Mouse (Mus musculus): ENCODE data around the gene Arhgef3. TPM values are rescaled to one million over a fixed set of nuclear protein-coding genes. Genes with fewer than 3 reads are reported as not detected.
A peak's percentile ranks its signal among the peaks of the same experiment; 100 is the strongest.

The Arhgef3 gene
- total RNA-seq, 1 experiment from 2014 or later, result 34.2 TPM

DNA sequence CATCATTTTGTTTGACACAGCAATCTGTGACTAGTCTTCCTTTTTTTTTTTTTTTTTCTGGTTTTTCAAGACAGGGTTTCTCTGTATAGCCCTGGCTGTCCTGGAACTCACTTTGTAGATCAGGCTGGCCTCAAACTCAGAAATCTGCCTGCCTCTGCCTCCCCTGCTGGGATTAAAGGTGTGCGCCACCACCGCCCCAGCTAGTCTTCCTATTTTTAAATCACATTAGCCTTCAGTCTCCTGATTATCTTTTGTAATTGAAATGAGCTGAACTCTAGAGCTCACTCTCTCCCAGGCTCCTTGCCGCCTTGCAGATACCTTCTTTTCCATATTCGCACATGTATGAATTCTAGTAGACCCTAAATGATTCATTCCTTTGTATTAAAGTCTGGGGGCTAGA lies 234.0 kb downstream of the Arhgef3 start:
- no peak for DNase-seq

DNA sequence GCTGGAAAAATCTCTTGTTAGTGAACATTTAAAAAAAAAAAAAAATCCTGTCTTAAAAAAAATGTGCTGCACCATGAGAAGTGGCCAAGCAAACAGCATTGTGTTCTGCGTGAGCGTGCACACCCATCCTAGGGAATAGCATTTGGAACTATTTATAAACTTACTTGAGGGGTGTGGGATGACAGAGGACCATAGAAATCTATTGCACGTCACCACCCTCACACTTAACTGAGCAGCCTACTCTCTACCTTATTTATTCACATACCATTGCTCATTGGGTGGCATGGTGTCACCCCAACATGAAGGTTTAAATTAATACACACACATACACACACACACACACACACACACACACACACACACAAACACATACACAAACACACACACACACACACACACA lies 234.4 kb downstream of the Arhgef3 start:
- DNase-seq, result no peak

DNA sequence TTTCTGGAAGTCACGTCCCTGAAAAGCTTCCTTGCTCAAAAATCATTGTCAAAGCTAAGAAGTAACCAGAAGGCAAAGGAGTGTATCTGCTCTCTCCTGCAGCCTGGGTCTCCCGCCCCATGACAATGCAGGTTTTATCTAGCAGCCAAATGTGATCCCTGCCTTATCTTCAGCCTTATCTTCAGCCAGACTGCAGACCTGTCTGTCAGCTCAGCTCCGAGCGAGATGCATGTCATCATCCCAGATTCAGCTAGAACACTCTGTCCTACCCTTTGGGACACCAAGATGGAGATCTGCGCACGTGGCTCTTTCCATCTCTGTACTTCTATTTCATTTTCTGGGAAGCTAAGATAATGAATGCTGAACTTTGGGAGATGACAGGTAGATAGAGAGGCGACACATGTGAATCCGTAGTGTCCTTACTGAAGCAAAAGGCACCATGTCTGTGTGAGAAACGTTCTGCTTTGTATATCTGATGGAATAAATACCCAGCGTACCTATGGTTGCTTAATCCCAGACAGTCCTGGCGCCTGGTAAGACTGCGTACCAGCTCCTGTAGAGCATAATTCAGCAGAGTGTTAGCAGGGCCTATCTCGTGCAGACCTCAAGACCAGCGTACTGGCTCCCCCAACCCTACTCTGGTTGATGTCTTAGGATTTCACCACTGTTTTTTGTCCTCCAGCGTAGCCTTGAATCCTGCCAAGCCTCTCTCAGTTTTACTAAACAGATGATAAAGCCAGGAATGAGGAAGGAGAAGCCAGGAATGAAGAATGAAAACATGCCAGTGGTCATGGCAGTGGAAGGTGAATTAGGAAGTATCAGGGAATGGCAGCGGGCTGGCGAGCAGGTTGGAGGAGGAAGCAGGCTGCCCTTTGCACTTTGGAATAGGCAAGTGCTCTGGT lies 235.4 kb downstream of the Arhgef3 start:
- peak; percentile 35 for DNase-seq

GRCm38 (mm10) chr14:27351051-27351475 lies 236.4 kb downstream of the Arhgef3 start:
- DNase-seq, result no peak

GRCm38 (mm10) chr14:27351476-27352079 lies 236.9 kb downstream of the Arhgef3 start:
- peak; percentile 58 for DNase-seq

DNA sequence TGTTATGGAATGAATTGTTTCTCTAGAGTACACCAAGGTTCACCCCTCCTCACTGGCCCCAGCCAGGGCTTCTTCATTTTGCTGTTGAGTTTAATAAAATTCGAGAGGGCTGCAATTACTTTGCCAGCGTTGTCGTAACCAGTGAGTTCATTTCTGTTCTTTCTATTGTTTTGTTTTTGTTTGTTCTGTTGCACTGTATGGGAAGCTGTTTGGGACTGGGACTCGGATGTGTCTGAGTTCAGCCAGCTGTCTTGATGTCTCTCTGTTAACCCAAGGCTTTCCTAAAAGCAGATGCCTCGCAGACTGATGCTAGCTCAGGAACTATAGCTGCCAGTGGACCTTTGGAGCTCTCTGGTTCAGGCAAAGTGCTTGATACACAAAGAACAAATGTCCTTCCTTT lies 237.8 kb downstream of the Arhgef3 start:
- no peak for DNase-seq

GRCm38 (mm10) chr14:27355151-27355550 lies 240.5 kb downstream of the Arhgef3 start:
- DNase-seq, result no peak

DNA sequence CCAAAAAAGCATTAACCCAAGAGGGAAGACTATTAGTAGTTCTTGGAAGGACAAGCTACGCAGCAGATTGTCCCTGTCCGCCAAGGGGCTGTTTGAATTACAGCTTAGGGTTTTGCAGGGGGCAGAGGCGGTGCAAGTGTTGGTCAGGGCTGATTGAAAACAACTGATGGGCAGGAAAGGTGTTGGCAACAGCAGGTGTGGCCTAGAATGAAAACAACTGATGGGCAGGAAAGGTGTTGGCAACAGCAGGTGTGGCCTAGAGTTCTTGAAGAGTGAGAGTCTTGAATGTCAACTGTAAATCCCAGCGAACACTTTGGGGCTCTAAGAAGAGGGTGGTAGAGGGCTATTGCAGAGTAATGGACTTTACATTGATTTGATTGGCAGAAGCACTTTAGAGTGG lies 241.2 kb downstream of the Arhgef3 start:
- DNase-seq, result no peak

DNA sequence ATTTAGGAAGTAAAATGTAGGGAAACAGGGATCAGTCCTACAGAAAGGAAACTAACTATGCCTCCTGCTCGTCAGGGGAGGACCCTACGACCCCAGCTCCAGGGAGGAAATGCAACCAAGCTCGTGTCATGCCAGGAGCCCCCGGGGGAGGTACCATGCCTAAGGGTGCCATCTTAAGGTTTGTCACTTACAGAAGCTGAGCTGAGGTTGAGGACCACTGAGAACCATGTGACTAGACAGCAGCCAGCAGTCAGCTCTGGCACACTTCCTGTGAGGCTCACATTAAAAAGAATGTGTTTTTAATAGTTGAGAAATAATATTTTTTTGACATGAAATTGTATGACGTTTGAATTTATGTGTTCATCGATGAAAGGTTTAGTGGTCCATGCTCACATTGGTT lies 242.4 kb downstream of the Arhgef3 start:
- no peak for DNase-seq

- no peak for DNase-seq
Measured at GRCm38 (mm10) chr14:27358202-27358601, 243.5 kb downstream of the Arhgef3 start.

GRCm38 (mm10) chr14:27360849-27361248 lies 246.2 kb downstream of the Arhgef3 start:
- no peak for DNase-seq

GRCm38 (mm10) chr14:27361514-27361913 lies 246.8 kb downstream of the Arhgef3 start:
- DNase-seq, result no peak

GRCm38 (mm10) chr14:27364668-27365257 lies 250.1 kb downstream of the Arhgef3 start:
- DNase-seq, result no peak

DNA sequence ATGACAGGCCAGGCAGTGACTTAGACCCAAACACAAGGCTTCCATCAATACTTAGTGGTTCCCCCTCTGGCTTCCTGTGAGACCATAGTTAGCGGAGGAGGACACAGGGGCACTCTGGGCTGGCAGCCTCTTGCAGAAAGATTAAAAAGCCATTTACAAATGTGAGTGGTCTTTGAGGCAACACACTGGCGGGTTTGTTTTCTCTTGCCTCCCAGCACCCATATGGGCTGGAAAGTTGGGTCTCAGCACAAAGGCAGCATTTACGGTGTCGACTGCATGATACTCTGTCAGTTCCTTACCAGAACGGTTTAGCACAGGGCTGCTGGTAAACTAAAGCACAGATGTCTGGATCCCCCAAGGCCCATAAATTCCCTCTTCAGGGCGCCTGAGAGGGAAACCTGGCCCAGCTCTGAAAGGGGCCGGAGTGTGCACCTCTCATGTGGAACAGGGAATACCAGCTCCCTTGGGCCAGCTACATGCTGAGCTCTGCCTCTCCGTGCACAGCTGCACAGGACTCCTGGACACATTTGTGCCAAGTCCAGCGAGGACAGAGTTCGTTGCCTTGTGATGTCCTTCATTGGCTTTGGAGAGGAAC lies 252.5 kb downstream of the Arhgef3 start:
- peak; percentile 27 for DNase-seq

- DNase-seq, result no peak
Measured at GRCm38 (mm10) chr14:27368619-27369018, 253.9 kb downstream of the Arhgef3 start.

DNA sequence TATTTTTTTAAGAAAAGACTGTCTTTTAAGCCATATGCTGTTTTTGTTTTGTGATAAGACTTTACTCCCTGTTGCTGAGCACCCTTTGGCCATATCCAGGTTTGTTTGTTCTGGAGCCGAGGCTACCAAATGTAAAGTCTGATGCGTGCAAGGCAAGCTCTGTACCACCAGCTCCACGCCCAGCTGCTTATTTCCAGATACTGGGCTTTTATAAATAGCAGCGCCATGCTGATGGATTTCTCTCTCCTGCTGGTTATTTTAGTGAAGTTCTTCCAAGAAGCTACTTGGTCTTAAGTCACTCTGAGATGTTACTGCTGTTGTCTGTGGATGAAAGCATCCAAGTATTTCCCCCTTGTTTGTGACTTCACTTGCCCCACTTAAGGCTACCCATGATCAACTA lies 254.8 kb downstream of the Arhgef3 start:
- DNase-seq, result no peak

GRCm38 (mm10) chr14:27371669-27372076 lies 257.0 kb downstream of the Arhgef3 start:
- DNase-seq, result no peak

- no peak for DNase-seq
Measured at GRCm38 (mm10) chr14:27373498-27373897, 258.8 kb downstream of the Arhgef3 start.

- no peak for DNase-seq
Measured at GRCm38 (mm10) chr14:27376115-27376648, 261.5 kb downstream of the Arhgef3 start.

DNA sequence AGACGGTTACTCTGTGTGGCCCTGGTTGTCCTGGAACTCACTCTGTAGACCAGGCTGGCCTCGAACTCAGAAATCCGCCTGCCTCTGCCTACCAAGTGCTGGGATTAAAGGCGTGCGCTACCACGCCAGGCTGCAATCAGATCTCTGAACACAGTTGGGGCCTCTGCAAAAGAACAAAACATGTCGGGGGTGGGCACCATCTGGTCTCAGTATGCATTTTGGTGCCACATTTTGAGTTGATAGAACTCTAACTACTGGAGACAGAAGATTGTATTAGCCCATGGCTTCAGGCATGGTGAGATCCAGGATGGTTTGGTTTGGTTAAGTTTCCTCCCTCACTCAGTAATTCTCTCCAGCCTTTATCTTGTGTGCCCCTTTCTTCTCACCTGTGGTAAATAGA lies 264.0 kb downstream of the Arhgef3 start:
- DNase-seq, result no peak

- DNase-seq, result no peak
Measured at GRCm38 (mm10) chr14:27379404-27379803, 264.7 kb downstream of the Arhgef3 start.

DNA sequence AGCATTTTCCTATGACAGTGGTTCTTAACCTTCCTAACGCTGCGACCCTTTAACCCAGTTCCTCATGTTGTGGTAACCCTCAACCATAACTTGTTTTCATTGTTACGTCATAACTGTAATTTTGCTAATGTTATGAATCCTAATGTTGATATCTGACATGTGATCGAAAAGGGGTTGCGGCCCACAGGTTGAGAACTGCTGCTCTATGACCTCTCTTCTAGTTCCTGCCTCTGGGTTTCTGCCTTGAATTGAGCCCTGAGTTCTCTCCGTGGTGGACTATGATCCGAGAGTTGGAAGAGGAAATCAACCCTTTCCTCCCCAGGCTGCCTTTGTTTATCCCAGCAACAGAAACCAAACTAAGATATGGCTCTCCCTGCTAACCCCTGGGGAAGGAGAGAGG lies 266.8 kb downstream of the Arhgef3 start:
- no peak for DNase-seq

Measured in adrenal gland, postnatal 14 days (tissue).